Mouse (Mus musculus) CD4-positive naive resting alpha-beta T cell, adult 76 days (primary cell): ENCODE data around the gene Cstf2. TPM values are rescaled to one million over a fixed set of nuclear protein-coding genes. Genes with fewer than 3 reads are reported as not detected.

Source experiments
- total RNA-seq: library from RNA; stranded (reverse); gene quantifications from one replicate; pipeline ENCODE4 v1.2.4, GENCODE M21; 2023

The Cstf2 gene
- 42.3 TPM for total RNA-seq

GRCm38 (mm10) chrX:134058987-134059712 is at the start of gene Cstf2:
Cstf2 (plus strand) TSS chrX:134059187.

Other genes starting within 250 kb of the Cstf2 start
- not detected for gene Tnmd, start 208.2 kb upstream of the Cstf2 start, total RNA-seq
- gene Tspan6, start 160.8 kb upstream of the Cstf2 start, total RNA-seq: 0.76 TPM
- not detected for gene Srpx2, start 150.8 kb upstream of the Cstf2 start, total RNA-seq
- gene Sytl4, start 77.4 kb upstream of the Cstf2 start, total RNA-seq: not detected
- gene Xkrx, start 102.9 kb downstream of the Cstf2 start, total RNA-seq: 10.7 TPM
- gene Arl13a, start 128.3 kb downstream of the Cstf2 start, total RNA-seq: not detected
- gene Nox1, start 162.8 kb downstream of the Cstf2 start, total RNA-seq: 1.8 TPM
- 17.7 TPM for gene Trmt2b, start 217.8 kb downstream of the Cstf2 start, total RNA-seq
- gene Tmem35a, start 236.0 kb downstream of the Cstf2 start, total RNA-seq: 0.97 TPM
- 1.9 TPM for gene Cenpi, start 248.9 kb downstream of the Cstf2 start, total RNA-seq